Mouse (Mus musculus): ENCODE results near the gene Olfr1414.

GRCm38 (mm10) chr1:92545929-92546328 is 27.5 kb upstream of the Olfr1414 start:
- TF ChIP-seq TAL1 (IDR thresholded peaks at IDR 0.05; ENCODE audit: low read length) (no peak), GATA1 (IDR thresholded peaks at IDR 0.05; ENCODE audit: low read length) (no peak)
